Mouse (Mus musculus): Measurements from ENCODE around the gene R3hcc1l. TPM values are rescaled to one million over a fixed set of nuclear protein-coding genes. Genes with fewer than 3 reads are reported as not detected.

The R3hcc1l gene
- polyA plus RNA-seq, 1 experiment, result 13.3 TPM

DNA sequence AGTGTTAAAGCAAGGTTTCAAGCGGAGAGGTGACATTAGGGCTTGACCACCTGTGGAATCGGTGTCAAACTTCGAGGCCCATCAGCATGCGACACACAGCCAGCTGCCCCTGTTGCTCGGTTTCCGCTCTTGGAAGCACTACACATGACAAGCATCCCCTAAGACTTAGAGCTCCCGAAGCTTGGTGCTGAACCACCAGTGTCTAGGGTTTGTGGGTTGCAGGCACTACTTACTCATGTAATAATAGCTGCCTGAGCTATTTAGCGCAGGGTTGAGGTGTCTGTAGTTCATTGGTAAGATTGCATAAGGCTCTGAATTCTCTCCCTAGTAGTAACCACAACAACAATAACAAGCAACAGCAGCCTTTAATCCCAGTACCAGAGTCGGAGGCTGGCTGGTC lies 1.2 kb downstream of the R3hcc1l start:
- Histone ChIP-seq H3K4me3 (replicated peaks; ENCODE audit: insufficient read depth, low read depth, low read length) (peak overlapping the region; percentile 94), H3K27ac (ENCODE audit: insufficient read depth, low read length) (no peak overlapping the region), H3K4me1 (ENCODE audit: control insufficient read depth, insufficient read depth, low read length) (peaks cover 4% of the 10 kb centered on the region), H3K27me3 (ENCODE audit: control insufficient read depth, insufficient read depth, low read length) (no peaks in the 10 kb centered on the region)
- peak; percentile 6 to 20 for DNase-seq
- WGBS, result 29% methylated on average over 9 of the region's 9 CpGs
- no peak for TF ChIP-seq POLR2A (IDR thresholded peaks at IDR 0.05; ENCODE audit: borderline replicate concordance, insufficient read depth, low read length)
- no peak for TF ChIP-seq CTCF (IDR thresholded peaks at IDR 0.05; ENCODE audit: borderline replicate concordance, insufficient read depth, low read depth, low read length)

DNA sequence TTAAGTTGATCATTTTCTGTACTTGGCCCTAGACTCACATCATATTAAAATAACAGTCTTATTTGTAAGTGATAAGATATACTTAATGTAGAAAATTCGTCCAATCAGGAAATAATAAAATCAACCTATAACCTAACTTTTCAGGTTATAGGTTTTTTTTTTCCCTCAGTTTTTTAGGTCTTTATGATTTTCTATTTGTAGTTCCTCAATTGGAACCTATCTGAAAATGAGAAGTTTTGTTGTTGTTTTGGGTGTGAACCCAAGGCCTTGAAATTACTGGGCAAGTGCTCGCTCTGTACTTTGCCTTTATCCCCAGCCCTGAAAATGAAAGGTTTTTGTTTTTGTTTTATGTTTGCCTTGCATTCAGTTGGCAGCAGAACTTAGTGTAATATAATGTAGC lies 6.1 kb downstream of the R3hcc1l start:
- WGBS, result 97% methylated on average over 2 of the region's 2 CpGs
- H3K4me3 ChIP-seq (replicated peaks; ENCODE audit: insufficient read depth, low read depth, low read length), result no peak overlapping the region
- no peak for DNase-seq
- peaks cover 3% of the 10 kb centered on the region for H3K4me1 ChIP-seq (ENCODE audit: control insufficient read depth, insufficient read depth, low read length)
- TF ChIP-seq CTCF (IDR thresholded peaks at IDR 0.05; ENCODE audit: borderline replicate concordance, insufficient read depth, low read depth, low read length) (no peak), POLR2A (IDR thresholded peaks at IDR 0.05; ENCODE audit: borderline replicate concordance, insufficient read depth, low read length) (no peak)
- no peak overlapping the region for H3K27ac ChIP-seq (ENCODE audit: insufficient read depth, low read length)
- H3K27me3 ChIP-seq (ENCODE audit: control insufficient read depth, insufficient read depth, low read length), result no peaks in the 10 kb centered on the region

DNA sequence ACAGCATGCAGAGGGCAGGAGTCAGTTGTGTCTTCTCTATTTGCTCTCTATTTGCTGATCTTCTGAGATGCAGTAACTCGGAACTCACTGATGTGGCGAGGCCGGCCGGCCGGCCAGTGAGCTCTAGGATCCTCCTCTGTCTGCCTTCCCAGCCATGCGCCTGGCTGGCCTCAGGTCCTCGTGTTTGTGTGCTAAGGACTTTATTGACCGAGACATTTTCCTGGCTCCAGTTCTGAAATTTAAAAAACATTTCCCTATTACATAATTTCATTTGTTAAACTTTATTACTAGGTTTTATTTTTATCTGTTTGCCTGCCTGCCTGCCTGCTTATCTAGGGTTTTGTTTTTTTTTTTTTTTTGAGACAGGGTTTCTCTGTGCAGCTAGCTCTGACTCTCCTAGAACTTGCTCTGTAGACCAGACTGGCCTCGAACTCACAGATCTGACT lies 11.5 kb downstream of the R3hcc1l start:
- WGBS, result 59% methylated on average over 9 of the region's 9 CpGs
- DNase-seq, result no peak
- H3K4me3 ChIP-seq (replicated peaks; ENCODE audit: insufficient read depth, low read depth, low read length), result no peak overlapping the region
- no peak overlapping the region for H3K27ac ChIP-seq (ENCODE audit: insufficient read depth, low read length)
- TF ChIP-seq POLR2A (IDR thresholded peaks at IDR 0.05; ENCODE audit: borderline replicate concordance, insufficient read depth, low read length) (no peak), CTCF (IDR thresholded peaks at IDR 0.05; ENCODE audit: borderline replicate concordance, insufficient read depth, low read depth, low read length) (no peak)
- H3K4me1 ChIP-seq (ENCODE audit: control insufficient read depth, insufficient read depth, low read length), result no peaks in the 10 kb centered on the region; the same call in 1 of the 2 replicates
- no peaks in the 10 kb centered on the region for H3K27me3 ChIP-seq (ENCODE audit: control insufficient read depth, insufficient read depth, low read length)

DNA sequence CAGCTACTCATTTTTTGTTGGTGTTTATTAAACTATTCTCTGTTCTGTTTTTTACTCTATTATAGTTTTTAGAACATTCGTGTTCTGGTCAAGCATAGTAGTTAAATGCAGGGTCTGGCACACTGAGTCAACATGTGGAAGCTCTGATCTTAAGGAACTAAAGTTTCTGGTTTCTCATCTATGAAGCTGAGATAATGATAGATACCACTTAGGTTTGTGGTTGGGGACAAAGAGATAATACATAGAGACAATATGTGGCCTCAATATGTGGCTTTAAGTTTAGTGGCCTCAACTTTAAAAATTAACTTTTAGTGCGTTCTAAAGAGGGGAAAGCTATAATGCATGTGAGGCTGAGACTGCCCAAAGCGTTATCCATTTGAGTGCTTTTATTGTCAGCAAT lies 15.9 kb downstream of the R3hcc1l start:
- no peaks in the 10 kb centered on the region for H3K4me1 ChIP-seq (ENCODE audit: control insufficient read depth, insufficient read depth, low read length)
- H3K27ac ChIP-seq (ENCODE audit: insufficient read depth, low read length), result no peak overlapping the region
- DNase-seq, result no peak
- TF ChIP-seq CTCF (IDR thresholded peaks at IDR 0.05; ENCODE audit: borderline replicate concordance, insufficient read depth, low read depth, low read length), result no peak
- TF ChIP-seq POLR2A (IDR thresholded peaks at IDR 0.05; ENCODE audit: borderline replicate concordance, insufficient read depth, low read length), result no peak
- H3K27me3 ChIP-seq (ENCODE audit: control insufficient read depth, insufficient read depth, low read length), result no peaks in the 10 kb centered on the region
- H3K4me3 ChIP-seq (replicated peaks; ENCODE audit: insufficient read depth, low read depth, low read length), result no peak overlapping the region
- WGBS, result 95% methylated on average over 3 of the region's 3 CpGs

DNA sequence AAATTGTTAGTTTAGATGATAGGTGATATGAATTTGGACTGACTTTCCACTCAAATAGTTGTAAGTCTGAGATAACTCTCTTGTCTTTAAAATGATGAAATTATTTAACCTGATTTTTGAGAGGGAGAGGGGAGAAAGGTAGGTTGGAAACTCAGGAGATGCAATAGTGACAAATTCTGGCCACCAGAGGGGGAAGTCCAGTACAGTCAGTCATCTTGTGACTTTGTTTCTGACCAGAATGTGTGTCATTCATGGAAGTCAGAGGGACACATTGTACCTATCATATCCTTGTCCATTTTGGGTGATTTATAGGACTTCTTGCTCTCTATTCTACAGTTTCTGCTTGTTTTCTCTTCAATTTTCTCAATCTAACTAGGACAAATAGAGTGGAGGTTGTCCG lies 19.0 kb downstream of the R3hcc1l start:
- Histone ChIP-seq H3K27ac (ENCODE audit: insufficient read depth, low read length) (no peak overlapping the region), H3K4me3 (replicated peaks; ENCODE audit: insufficient read depth, low read depth, low read length) (no peak overlapping the region), H3K4me1 (ENCODE audit: control insufficient read depth, insufficient read depth, low read length) (no peaks in the 10 kb centered on the region), H3K27me3 (ENCODE audit: control insufficient read depth, insufficient read depth, low read length) (no peaks in the 10 kb centered on the region)
- TF ChIP-seq CTCF (IDR thresholded peaks at IDR 0.05; ENCODE audit: borderline replicate concordance, insufficient read depth, low read depth, low read length), result no peak; the same call in 1 of the 2 replicates
- no peak for TF ChIP-seq POLR2A (IDR thresholded peaks at IDR 0.05; ENCODE audit: borderline replicate concordance, insufficient read depth, low read length)
- no peak for DNase-seq
- WGBS, result 97% methylated on average over 1 of the region's 1 CpGs

DNA sequence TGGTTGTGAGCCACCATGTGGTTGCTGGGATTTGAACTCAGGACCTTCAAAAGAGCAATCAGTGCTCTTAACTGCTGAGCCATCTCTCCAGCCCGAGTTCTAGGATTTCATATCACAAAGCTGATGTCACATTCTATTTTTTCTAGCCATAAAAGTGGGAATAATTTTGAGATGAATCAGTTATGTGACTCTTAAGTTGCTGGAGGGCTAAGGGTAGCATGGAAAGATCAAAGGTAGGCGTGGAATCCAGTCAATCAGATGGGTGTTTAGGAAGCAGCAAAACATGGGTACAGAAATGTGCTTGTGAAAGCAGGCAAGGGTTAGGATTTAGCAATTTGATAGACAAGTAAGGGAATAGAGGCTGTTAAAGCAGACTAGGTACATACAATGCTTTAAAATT lies 20.4 kb downstream of the R3hcc1l start:
- H3K27me3 ChIP-seq (ENCODE audit: control insufficient read depth, insufficient read depth, low read length), result no peaks in the 10 kb centered on the region
- no peak for DNase-seq
- H3K4me3 ChIP-seq (replicated peaks; ENCODE audit: insufficient read depth, low read depth, low read length), result no peak overlapping the region
- H3K4me1 ChIP-seq (ENCODE audit: control insufficient read depth, insufficient read depth, low read length), result no peaks in the 10 kb centered on the region
- no peak overlapping the region for H3K27ac ChIP-seq (ENCODE audit: insufficient read depth, low read length)
- WGBS, result 89% methylated on average over 2 of the region's 2 CpGs
- TF ChIP-seq POLR2A (IDR thresholded peaks at IDR 0.05; ENCODE audit: borderline replicate concordance, insufficient read depth, low read length) (no peak), CTCF (IDR thresholded peaks at IDR 0.05; ENCODE audit: borderline replicate concordance, insufficient read depth, low read depth, low read length) (no peak)

DNA sequence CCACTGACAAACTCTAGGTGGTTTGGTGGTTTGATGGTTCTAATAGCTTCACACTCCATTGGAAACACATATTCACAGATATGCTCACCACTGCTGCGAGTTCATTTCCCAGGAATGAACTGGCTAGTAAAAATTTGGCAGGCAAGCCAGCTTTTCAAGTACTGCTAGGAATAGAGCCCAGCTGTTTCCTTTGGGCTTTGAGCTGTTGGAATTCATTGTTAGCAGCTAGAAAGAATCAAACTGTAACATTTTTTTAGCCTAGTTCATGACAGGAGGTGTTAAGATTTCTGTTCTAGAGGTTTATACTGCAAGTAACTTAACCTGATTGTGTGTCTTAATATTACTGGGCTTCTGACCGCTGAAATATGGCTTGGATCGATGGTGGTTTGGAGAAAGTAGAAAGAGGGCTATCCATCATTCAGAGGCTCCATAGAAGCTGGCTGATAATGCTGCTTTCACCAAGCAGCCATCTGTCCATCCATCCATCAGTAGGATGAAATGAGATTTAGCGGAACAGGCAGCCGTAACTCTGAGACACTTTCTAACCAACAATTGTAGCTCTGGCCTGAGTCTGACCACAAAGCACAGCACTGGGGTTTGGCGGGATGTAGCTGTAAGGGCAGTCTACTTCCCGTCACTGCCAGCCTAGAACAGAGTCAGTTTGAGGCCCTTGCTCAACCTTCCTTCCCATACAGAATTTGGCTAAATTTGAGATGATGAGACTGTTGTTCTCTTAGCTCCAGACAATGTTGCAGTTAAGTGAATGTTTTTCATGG lies 21.0 kb downstream of the R3hcc1l start:
- Histone ChIP-seq H3K4me1 (ENCODE audit: control insufficient read depth, insufficient read depth, low read length) (no peaks in the 10 kb centered on the region), H3K27ac (ENCODE audit: insufficient read depth, low read length) (no peak overlapping the region), H3K27me3 (ENCODE audit: control insufficient read depth, insufficient read depth, low read length) (no peaks in the 10 kb centered on the region), H3K4me3 (replicated peaks; ENCODE audit: insufficient read depth, low read depth, low read length) (no peak overlapping the region)
- 74% methylated on average over 7 of the region's 7 CpGs for WGBS
- TF ChIP-seq POLR2A (IDR thresholded peaks at IDR 0.05; ENCODE audit: borderline replicate concordance, insufficient read depth, low read length) (no peak), CTCF (IDR thresholded peaks at IDR 0.05; ENCODE audit: borderline replicate concordance, insufficient read depth, low read depth, low read length) (no peak)
- DNase-seq, result no peak

DNA sequence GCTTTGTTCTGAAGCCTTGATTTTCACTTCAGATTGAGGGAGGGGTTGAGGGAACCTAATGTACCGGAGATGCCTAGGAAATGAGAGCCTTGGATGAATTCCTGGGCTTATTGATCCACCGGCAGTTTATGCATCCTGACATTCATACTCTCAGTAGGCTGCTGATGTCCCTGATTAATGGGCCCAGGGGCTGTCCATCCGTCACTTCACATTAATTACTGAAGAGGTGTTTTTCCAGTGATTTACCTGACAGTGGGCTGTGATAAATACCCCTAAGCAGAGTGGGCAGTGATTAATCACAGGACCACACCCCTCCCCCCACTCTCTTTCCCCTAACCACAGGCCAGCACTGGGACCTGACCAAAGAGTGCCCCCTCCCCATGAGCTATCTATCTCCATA lies 22.1 kb downstream of the R3hcc1l start:
- DNase-seq, result no peak
- Histone ChIP-seq H3K27ac (ENCODE audit: insufficient read depth, low read length) (no peak overlapping the region), H3K4me3 (replicated peaks; ENCODE audit: insufficient read depth, low read depth, low read length) (no peak overlapping the region), H3K4me1 (ENCODE audit: control insufficient read depth, insufficient read depth, low read length) (no peaks in the 10 kb centered on the region), H3K27me3 (ENCODE audit: control insufficient read depth, insufficient read depth, low read length) (no peaks in the 10 kb centered on the region)
- TF ChIP-seq CTCF (IDR thresholded peaks at IDR 0.05; ENCODE audit: borderline replicate concordance, insufficient read depth, low read depth, low read length) (no peak), POLR2A (IDR thresholded peaks at IDR 0.05; ENCODE audit: borderline replicate concordance, insufficient read depth, low read length) (no peak)
- 65% methylated on average over 3 of the region's 3 CpGs for WGBS
